Mouse (Mus musculus) embryonic fibroblast, embryonic 13.5 days (primary cell): ENCODE measurements around the gene Rpf2.
A peak's percentile ranks its signal among the peaks of the same experiment; 100 is the strongest.

Source experiments
- CTCF ChIP-seq: IDR thresholded peaks from 2 replicates; pipeline ENCODE4 v1.5.1; 2011; ENCODE audit warnings: mild to moderate bottlenecking, control low read depth, low read length, moderate library complexity, borderline replicate concordance; ENCODE audit not compliant: insufficient read depth
- POLR2A ChIP-seq: IDR thresholded peaks from 2 replicates; pipeline ENCODE4 v1.6.1; 2011; ENCODE audit warnings: low read depth, mild to moderate bottlenecking, control low read depth, low read length, moderate library complexity

DNA sequence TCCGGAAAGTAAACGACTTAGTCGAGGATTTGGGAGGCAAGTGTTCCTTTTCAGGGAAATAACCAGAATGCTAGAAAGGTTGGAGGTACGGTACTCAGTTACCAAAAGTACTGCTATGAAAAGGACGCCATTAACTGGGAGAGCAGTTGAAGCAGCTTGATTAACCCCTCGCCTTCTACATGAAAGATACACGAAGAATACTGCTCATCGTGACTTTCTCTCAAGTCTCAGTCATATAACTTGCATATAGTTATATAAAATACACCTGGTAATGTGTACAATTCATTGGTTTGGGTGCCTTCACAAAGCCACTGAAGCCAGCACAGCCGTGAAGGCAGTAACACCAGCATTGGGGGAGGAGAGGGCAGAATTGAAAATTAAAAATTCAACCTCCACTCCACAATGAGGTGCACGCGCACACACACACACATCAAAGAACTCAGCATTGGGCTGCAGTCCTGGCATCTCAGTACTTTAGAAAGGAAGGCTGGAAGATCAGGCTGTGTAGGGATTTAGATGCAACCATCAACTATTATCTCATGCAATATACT, 405 bp upstream of the Rpf2 start:
- TF ChIP-seq CTCF (no peak), POLR2A (peak; percentile 7; the same call in 1 of the 2 replicates)
